Mouse (Mus musculus) T-helper 1 cell (primary cell): ENCODE data around the gene Nprl2.

Source experiments
- in situ Hi-C: fragments of 300-600 bp; cut with MboI, MseI; formaldehyde crosslinking; loops from one replicate; pipeline ENCODE4 v1.15.1; 2025; ENCODE audit warnings: high pct_unique_total_duplicates

Nprl2 gene

DNA sequence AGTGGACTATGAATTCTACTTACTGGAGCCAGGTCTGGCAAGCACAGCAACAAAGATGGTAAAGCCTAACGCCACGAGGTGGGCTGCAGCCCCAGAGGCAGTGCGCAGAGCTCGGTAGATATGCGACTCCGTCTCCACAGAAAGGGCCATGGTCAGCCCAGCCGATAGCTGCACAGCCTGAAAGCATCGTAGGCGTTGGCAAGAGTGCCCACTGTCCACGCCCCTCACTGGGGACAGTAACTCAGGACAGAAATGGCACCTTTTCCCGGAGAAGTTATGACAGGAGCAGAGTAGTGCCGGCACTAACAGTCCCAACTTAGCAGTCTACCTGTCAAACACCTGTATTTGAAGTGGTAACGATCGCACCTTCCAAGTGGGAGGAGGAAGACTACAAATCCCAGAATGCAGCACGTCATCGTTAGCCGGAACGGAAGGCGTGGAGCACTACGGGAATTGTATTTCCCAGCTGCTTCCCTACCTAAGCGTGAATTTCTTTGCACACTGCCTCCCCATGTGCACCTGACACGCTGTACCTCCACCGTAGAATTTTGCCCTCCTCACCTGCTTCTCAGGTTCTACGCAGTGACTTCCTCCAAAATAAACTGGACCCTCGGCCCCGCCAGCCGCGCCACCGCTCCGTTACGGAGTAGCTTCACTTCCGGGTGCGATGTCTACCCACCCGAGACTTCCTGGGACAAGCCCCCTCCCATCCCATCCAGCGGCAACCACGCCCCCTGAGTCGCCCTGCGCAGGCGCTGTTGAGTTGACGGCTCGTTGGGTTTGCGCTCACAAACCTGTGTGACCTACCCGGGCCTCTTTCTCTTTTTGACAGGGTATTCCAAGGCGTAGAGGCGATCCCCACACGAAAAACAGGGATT lies at the start of gene Nprl2, which contains the start of gene Cyb561d2:
Gene Nprl2 (plus strand): TSS at position 753 of the 878 bp plus-strand sequence.
Gene Cyb561d2 (minus strand): TSS at position 720 of the 878 bp plus-strand sequence.
- in situ Hi-C loops = no loop called here

DNA sequence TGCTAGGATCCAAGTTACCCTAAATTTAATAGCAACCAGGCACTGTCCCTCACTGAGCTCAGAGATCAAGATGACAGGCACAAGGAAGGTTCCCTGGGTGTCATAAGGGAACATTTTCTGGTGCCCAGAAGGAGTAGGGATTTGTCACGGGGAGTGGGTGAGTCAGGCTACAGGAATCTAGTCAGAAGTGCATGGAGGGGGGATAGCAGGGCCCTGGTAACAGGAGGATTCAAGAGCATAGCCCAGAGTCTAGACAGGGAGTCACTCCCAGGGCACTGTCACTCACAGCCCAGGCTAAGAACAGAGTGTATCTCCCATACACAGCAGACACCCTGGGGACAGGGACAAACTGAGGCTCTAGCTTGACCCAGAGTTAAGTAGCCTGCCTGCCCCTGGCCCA lies 48.5 kb upstream of the Nprl2 start:
- in situ Hi-C loops = no loop called here

DNA sequence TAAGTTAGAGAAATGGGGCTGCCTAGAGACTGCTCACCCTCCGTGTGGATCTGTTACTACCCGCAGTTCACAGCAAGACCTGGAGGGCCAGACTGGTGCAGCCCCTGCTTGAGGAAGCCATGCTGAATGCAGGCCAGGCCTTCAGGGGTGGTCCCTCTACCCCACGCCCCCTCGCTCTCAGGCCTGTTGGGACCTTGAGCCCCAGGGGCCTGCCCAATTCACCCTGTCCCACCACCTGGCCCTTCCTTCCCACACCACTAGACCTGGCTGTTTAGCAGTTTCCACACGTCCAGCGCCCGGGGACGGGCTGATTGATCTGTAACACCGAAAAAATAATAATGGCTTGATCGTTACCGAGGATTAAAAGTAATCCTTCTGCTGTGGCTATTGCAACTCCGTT lies 47.8 kb upstream of the Nprl2 start:
- in situ Hi-C loops = no loop called here

DNA sequence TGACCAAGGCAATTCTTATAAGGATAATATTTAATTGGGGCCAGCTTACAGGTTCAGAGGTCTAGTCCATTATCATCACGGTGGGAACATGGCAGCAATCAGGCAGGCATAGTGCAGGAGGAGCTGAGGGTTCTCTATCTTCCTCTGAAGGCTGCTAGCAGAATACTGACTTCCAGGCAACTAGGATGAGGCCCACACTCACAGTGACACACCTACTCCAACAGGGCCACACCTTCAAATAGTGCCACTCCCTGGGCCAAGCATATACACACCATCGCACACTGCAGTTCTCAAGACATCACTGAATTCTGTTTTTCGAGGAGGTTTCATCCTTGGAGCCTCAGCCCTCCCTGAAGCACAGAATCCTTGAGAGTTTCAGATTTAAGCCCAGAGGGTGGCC lies 45.7 kb upstream of the Nprl2 start:
- in situ Hi-C loops = no loop called here

DNA sequence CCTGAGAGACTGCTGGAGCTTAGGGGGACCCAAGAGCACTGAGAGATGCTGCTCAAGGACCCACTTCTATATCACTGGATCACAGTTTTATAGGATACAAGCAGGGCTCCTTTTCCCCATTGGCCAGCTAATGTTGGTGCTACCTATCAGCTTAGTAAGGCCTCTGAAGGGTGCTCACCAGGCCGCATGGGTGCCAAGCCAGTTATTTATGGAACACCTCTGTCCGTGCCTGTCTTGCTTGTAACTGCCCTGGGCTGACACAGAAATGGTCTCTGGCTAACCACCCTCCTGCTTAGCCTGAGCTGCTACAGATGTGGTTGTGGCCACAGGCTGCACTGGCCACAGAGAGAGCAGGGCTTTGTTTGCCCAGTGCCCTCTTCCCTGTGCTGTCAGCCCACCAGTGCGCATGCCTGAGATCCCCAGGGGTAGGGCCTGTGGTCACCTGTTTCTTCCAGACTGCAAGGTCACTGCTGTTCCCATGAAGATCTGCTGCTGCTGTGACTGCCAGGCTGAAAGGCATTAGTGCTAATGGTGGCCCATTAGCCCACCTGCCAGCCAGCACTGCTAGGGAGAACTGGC lies 41.2 kb upstream of the Nprl2 start:
- in situ Hi-C loops = no loop called here

DNA sequence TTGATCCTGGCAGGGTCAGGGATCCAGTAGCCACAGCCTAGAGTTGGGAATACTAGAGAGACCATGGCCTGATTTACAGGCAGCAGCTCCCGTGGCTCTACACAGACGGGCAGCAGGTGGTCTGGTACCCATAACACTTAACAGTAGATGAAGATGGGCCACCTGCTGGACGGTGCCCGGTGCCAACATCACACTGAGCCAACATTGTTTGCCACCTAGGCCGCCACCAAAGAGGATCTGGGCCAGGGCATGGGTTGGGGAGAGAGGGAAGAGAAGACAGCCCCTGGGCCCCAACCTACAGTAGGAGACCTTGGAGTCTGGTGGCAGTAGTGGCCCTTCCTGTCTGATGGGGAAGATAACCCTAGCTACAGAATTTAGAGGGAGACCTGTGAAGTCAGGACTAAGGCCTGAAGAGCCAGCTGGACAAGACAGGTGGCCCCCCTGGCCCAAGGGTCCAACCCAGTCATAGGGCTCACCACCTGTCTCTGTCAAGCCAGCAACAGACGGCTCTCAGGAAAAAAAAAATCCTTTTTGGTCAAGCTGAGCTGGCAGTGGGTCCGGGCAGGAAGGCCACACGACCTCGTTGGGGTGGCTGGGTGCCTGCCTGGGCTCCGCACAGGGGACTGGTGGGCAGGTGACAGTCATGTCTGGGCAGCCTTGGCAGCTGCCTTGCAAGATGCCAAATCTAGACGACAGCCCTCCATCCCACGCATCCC lies 39.7 kb upstream of the Nprl2 start:
- in situ Hi-C loops = no loop called here

DNA sequence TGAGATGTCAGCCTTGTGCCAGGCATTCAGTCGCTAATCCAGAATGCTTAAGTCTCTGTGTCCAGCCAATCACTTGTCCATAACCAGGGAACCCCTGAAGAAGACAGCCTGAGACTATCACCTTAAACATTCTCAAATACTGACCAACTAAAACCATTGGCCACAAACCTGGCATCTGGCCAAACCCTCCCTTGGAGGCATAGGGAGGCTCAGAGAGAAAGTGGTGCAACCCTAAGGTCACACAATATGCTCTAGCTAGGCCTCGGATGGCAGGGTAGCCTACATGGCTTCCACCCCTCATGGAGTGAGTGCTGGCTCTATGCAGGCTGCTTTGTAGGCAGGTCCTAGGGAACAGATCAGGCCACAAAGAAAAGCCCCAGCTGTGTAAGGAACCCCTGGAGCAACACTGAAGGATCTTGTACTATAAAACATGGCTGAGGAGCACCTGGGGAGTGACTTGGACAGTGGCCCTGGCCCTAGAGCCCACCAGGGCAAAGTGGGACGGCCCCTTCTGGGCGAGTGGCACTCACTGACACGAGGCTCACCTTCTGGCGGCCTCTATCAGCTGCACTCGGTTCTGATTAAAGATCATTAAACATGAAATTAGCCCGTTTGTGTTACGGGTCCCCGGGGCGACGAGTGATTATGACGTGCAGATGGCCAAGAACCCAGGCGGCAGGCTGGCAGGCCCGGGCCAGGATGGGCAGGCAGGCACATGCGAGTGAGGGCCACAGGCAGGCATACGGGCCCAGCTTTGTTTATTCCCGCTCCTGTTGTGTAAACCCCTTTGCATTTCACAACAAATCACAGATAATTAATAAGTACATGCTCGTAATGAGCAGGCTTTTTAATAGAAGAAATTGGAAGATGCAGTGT lies 37.1 kb upstream of the Nprl2 start:
- in situ Hi-C loops = no loop called here

DNA sequence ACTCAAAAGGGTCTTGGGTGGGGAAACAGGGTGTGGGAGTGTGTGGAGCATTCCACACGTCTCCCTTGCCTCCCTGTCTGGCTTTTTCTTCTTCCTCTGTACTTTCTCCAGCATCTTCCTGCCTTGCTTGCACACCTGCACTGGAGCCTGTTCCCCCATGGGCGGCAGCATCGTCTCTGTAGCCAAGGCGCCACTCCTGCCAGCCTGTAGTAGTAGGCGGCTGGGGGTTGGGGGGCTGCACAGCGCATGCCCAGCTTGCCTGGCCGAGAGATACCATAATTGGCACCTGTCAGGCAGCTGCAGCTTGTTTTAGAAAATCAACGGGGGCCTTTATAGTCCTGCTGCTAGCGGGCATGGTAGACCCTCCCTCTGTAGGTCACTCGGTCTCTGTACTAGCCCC lies 33.8 kb upstream of the Nprl2 start:
- in situ Hi-C loops = no loop called here

DNA sequence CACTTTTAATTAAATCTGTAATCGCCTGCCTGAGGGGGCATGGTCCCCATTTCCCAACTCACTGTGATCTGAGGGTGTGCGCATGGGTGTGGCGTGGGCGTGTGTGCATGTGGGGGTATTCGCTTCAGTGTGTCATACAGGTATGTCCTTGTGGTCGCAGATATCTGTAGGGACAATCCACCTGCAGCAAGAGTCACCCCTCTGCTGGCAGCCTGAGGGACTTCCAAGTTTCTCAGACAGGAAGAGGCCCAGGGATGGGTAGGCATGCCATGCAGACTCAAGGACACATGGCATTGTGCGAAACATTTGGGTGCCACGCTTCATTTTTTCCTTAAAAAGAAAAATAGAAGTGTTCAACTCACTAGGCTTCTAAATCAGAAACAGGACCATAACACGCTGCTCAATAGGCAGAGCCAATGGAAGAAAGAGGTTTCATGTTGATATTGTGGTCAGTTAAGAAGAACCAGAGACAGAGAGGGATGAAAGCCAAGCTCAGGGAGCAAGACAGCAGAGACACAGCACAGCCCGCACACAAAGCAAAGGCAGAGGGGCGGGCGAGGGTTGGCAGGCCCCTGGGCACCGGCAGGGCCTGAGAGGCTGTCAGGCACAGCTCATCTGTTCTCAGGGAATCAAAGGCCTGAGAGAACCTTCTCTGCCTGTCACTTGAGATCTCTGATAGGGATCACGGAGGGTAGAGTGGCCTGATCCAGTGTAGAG lies 31.5 kb upstream of the Nprl2 start:
- in situ Hi-C loops = loop anchor here (5.0 kb wide), 1 partner anchor 153 kb away; no protein-coding TSS in a partner anchor

DNA sequence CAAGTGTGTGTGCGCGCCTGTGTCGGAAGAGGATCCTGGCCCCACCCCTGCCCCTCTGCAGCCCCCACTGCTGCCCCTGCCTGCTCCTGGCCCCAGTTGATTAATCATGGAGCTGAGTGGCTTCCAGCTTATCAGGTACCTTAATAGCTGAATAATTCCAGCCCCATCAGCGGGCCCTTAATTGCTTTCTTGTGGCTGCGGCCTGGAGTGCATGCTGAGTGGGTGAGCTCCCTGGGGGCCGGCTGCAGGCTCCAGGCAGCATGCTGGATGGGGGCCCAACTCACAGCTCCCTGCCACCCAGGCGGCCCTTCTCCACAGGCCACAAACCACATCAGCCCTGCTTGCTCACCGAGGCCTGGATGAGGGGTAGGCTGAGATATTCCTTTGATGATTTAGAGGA lies 30.6 kb upstream of the Nprl2 start:
- in situ Hi-C loops = loop anchor here (5.0 kb wide), 1 partner anchor 154 kb away; no protein-coding TSS in a partner anchor

DNA sequence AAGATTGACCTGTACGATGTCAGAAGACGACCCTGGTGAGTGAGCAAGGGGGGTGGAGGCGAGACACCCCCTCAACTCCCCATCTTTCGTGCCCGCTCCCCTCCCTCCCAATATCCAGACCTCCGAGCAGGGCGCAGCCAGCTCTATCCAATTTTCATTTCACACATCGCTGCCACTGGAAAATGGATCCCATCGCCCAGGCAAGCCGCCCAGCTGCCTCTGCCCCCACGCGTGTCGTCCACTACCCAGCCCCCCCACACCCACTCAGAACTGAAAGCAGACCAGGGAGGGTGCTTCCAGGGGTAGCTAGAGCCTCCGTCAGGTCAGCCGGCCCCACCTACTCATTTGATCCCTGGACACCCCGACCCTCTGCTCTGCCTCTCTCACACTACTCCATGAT lies 29.7 kb upstream of the Nprl2 start:
- in situ Hi-C loops = loop anchor here (5.0 kb wide), 1 partner anchor 155 kb away; no protein-coding TSS in a partner anchor

DNA sequence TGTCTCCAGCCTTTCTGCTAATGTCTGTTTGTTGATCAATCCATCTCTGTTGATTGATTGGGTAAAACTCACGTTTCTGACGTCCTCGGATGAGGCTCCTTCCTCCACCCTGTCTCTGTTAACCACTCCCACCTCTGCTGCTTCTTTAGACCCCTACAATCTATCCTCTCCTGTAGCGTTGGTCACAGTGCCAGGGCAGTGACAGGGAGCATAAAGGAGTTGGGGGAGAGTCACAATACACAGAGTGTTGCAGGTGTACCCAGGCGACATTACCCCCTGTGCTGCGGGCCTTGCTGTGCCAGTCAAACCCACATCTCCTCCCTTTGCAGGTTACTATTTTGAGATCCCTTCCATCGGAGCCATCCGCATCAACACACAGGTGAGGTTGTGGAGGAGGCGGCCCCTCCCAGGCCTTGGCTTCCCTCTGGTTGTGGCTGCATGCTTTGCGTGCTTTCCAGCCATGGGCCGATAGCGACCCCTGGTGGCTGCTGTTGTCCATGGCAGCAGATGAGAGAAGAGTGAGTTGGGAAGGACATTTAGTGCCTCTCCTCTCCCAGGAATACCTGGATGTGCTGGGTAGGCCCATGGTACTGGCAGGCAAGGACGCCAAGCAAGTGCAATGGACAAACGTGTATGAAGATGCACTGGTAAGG lies 27.6 kb upstream of the Nprl2 start:
- in situ Hi-C loops = loop anchor here (5.0 kb wide), 1 partner anchor 157 kb away; no protein-coding TSS in a partner anchor

DNA sequence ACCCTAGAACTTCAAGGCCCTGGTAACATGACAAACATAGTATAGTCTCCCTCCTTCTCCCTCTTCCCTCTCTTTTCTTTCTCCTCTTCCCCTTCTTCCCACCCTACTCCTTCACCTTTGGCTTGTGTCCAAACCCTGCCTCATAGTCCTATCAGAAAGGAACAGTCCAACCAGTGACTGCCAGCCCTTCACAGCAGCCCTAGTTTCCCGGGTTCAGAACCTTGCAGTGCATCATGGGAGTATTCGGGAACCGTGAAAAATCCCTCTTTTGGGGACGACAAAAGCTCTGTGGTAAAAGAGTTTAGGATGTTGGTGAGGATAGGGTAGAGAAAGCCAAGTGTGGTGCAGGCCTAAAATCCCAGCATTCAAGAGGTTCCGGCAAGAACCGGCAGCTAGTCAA lies 21.7 kb upstream of the Nprl2 start:
- in situ Hi-C loops = loop anchor here (10.0 kb wide), 1 partner anchor 636 kb away; the partner anchor contains the start of gene Rbm15b

DNA sequence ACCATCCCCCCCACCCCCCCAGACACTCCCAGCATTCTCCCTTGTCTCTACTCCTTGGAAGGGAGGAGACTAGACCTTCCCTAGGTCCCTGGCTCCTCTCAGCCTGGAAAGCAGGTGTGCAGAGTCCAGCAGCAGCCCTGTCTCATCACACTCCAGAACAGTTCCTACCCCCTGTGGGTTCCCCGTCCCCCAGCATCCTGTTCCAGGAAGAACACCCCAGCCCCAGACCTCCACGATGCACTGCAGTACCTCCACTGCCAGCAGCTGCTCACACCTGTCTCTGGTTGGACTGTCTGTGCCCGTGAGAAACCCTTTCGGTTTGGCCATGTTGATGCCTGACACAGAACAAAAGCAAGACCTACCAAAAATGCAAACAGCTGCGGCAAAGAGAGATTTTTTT lies 20.8 kb upstream of the Nprl2 start:
- in situ Hi-C loops = loop anchor here (10.0 kb wide), 1 partner anchor 636 kb away; the partner anchor contains the start of gene Rbm15b

DNA sequence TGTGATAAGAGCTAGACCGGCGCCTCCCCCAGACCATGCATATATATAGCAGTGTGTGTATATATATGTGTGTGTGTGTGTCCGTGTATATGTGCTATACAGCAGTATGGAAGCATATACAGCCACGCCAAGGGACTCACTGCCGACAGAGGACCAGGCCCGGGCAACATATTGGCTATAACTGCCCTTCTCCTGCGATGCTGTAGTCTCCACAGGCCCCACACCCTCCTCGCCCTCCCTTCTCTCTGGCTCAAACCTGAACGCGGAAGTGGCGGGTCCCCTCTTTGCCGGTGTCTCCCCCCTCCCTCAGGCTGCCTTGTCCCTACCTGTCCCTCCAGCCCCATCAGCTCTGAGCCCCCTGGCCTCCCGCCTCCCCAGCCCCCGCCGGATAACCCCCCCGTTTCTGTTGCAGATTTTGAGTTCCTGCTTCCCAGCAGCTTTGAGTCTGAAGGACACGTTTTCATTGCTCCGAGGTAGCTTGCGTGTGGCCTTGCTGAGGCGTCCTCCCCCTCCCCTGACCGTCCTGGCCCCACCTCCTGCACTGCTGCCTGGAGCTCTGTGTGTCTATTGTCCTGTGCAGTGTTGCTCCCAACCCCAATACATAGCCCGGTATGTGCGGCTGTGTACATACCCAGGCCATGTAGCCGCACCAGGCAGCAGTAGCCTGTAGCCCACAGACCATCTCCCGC lies 20.2 kb upstream of the Nprl2 start:
- in situ Hi-C loops = loop anchor here (10.0 kb wide), 1 partner anchor 637 kb away; the partner anchor contains the start of gene Rbm15b

DNA sequence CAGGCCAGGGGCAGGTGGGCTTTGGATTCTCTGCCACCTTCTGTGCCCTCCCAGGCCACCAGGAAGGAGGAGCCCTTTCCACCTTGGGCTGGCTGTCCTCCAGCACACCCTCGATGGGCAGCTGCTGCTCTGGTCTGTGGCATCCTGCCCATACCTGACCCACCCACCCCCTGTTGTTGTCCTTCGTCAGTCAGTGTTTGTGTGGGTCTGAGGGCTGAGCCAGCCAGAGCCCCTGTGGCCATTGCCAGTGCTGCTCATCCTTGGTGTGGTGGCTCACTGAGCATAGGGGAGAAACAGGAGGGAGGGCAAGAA lies 19.7 kb upstream of the Nprl2 start:
- in situ Hi-C loops = loop anchor here (10.0 kb wide), 1 partner anchor 638 kb away; the partner anchor contains the start of gene Rbm15b

DNA sequence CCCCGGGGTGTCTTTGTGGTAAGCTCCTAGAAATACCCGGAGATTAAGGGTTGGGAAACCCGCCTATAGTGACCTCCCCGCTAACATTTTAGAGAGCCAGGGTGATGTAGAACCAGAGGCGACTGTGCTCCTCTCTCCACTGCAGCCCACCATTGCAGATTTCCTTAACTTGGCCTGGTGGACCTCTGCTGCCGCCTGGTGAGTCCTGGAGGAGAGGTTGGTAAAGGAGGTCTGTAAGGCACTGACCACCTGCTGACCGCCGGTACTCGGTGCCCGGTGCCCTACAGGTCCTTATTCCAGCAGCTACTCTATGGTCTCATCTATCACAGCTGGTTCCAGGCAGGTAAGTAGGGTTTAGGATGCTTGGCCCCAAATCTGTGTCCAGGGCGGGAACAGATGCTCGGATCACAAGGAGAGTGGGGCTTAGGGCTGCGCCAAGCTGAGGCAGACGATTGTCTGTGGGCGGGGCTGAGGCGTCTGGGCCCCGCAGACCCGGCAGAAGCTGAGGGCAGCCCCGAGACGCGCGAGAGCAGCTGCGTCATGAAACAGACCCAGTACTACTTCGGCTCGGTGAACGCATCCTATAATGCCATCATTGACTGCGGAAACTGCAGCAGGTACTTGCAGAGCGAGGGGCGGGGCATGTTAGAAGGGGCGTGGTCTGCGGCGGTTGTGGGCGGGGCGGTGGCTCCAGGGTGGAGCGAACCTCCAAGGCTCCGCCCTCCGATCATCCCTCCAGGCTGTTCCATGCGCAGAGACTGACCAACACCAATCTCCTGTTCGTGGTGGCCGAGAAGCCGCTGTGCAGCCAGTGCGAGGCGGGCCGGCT lies 15.6 kb upstream of the Nprl2 start:
- in situ Hi-C loops = loop anchor here (10.0 kb wide), 1 partner anchor 642 kb away; the partner anchor contains the start of gene Rbm15b

DNA sequence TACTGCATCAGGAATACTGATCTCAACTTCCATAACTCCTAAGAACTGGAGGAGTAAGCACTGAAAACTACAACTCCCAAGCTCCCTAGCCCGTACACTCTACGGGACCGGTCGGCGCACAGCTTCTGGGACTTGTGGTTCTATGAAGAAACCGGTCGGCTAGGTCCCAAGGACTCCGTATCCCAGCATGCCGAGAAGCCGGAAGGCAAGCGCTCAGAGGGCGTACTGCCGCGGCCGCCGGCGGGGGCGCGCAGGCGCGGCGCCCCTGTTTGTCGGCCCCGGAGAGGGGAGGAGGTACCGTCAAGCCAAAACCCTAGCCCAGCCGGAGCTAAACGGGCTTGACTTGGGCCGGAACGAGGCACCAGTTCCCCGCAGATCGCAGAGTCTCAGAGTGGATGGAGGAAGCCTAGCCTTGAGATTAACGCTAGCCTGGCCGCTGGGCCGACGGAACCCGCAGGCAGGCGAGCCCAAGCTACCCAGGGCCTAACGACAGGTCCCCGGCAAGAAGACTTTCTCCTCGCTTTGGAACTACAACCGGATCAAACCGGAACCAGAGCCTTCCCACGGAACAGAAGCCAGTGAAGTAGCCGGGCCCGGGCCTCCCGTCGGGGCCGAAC lies 8.1 kb upstream of the Nprl2 start, which contains the start of gene Tmem115:
Gene Tmem115 (plus strand): TSS at position 155 of the 617 bp plus-strand sequence.
- in situ Hi-C loops = loop anchor here (10.0 kb wide), 1 partner anchor 249 kb away; the partner anchor contains the start of gene Mapkapk3
